14 mouse cellular contexts compared by ENCODE assay signal in the genomic region with DNA sequence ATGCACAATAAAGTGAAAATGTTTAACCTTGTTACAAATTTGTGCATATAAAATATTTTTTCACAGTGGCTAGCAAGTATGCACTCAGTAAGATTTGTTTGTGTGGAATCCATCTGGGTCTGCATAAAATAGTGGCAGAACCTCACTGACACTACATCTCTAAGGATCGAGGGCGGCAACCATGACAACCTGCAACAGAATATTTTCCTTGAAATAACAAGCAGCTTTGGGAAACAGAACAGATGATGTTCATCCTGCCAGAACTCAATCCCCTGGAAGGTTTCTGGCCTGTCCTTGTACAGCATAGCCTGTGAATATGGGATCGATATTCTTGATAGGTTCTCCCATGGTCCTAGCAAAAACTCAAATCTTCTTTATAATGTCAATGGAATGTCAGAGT.
DNase-seq lines count a peak whose midpoint lies in the region; TF ChIP-seq lines count a peak whose summit lies in the region.
"Had no signal": no experiment of that assay in that cellular context is flagged by ENCODE, and none has a peak within 500 bp of the region (broad histone marks: within the 10 kb centered on the region; RNA-seq: fewer than 3 reads in every experiment).

No protein-coding gene starts in this region.

- H3K4me1 ChIP-seq in cortical plate, adult 2 months (ENCODE audit: control insufficient read depth, insufficient read depth, low read length) = peaks cover 2% of the 10 kb centered on the region; the same call in 1 of the 2 replicates
- H3K4me1 ChIP-seq: midbrain, embryonic 13.5 days had no signal

- peak; percentile 24 to 37 for DNase-seq in frontal cortex, postnatal 14 days (ENCODE audit: low spot score in 2 of 2)
- DNase-seq in layer of hippocampus, postnatal 14 days (ENCODE audit: low spot score in 2 of 2) = peak; percentile 17 to 71
- peak; percentile 22 for DNase-seq in right cerebral cortex, postnatal 14 days
- DNase-seq in cerebellum, adult 11-12 months = no peak
- no peak for DNase-seq in kidney, adult 9 months
- no peak for DNase-seq in ovary, postnatal 10 days (ENCODE audit: low spot score)
- DNase-seq: adrenal gland, adult 8-10 months; cerebellum, postnatal 36 days; lung, adult 2 months; thymus, postnatal 25 days had no signal

- H3K4me3 ChIP-seq in cortical plate, adult 2 months (ENCODE audit: insufficient read depth, low read length) = no peak overlapping the region
- H3K4me3 ChIP-seq: midbrain, embryonic 13.5 days had no signal

- peak overlapping the region; percentile 29; the same call in 1 of the 2 replicates for H3K27ac ChIP-seq in cortical plate, adult 2 months (ENCODE audit: insufficient read depth, low read length)
- H3K27ac ChIP-seq: kidney, postnatal 0 days; macrophage had no signal

- no peak for TF ChIP-seq CTCF in cortical plate, adult 2 months (IDR thresholded peaks at IDR 0.05; ENCODE audit: extremely low read depth, insufficient read depth, low read length)

- TF ChIP-seq POLR2A in cortical plate, adult 2 months (IDR thresholded peaks at IDR 0.05; ENCODE audit: extremely low read depth, insufficient read depth, low read length) = no peak

Comparison
In these comparisons a context has a peak if more than half of its experiments do, and no peak if none do; other contexts are left out.
1. DNase-seq: peak in frontal cortex, postnatal 14 days (2 of 2), layer of hippocampus, postnatal 14 days (2 of 2) and right cerebral cortex, postnatal 14 days (single experiment); none in cerebellum, adult 11-12 months (single experiment), kidney, adult 9 months (single experiment) and ovary, postnatal 10 days (single experiment).